Mouse (Mus musculus): Measurements from ENCODE around the gene Riok1. TPM values are rescaled to one million over a fixed set of nuclear protein-coding genes. Genes with fewer than 3 reads are reported as not detected.

Gene Riok1
- polyA plus RNA-seq, 1 experiment from 2014 or later, result 55.2 TPM

DNA sequence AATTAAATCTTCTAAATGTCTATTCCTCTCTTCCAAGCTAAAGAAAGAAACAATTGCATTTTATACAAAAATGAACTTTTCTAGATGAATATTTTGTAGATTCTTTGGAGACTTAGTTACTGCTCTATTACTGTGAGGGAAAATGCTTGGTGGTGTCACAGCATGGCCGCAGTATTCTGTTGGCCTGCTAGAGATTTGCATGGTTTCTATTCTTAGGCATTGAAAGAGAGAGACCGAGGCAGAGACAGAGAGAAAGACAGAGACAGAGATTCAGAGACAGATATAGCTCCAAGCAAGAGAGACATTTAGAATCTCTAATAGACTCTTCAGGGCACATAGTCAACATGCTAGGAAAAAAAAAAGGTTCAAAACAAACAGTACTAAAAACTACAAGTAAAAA, 28.8 kb upstream of the Riok1 start:
- no peaks in the 10 kb centered on the region for H3K36me3 ChIP-seq (ENCODE audit: control insufficient read depth, insufficient read depth, low read length)
- ATAC-seq (ENCODE audit: insufficient number of reproducible peaks, low FRiP score, low TSS enrichment, low read depth) (no peak), DNase-seq (ENCODE audit: low spot score) (no peak)
- H3K27ac ChIP-seq (replicated peaks; ENCODE audit: low read depth, low read length), result no peak overlapping the region
- no peaks in the 10 kb centered on the region for H3K9me3 ChIP-seq (ENCODE audit: control insufficient read depth, low read length)
- no peaks in the 10 kb centered on the region for H3K27me3 ChIP-seq (ENCODE audit: control insufficient read depth, insufficient read depth, low read length)
- 93% methylated on average over 2 of the region's 2 CpGs for WGBS
- no peak overlapping the region for H3K4me3 ChIP-seq (ENCODE audit: low read depth, low read length)
- no peak overlapping the region for H3K4me2 ChIP-seq (ENCODE audit: low read depth, severe bottlenecking)
- H3K4me1 ChIP-seq (ENCODE audit: control insufficient read depth, insufficient read depth, low read length), result no peaks in the 10 kb centered on the region
- H3K9ac ChIP-seq (ENCODE audit: low read length), result no peak overlapping the region

DNA sequence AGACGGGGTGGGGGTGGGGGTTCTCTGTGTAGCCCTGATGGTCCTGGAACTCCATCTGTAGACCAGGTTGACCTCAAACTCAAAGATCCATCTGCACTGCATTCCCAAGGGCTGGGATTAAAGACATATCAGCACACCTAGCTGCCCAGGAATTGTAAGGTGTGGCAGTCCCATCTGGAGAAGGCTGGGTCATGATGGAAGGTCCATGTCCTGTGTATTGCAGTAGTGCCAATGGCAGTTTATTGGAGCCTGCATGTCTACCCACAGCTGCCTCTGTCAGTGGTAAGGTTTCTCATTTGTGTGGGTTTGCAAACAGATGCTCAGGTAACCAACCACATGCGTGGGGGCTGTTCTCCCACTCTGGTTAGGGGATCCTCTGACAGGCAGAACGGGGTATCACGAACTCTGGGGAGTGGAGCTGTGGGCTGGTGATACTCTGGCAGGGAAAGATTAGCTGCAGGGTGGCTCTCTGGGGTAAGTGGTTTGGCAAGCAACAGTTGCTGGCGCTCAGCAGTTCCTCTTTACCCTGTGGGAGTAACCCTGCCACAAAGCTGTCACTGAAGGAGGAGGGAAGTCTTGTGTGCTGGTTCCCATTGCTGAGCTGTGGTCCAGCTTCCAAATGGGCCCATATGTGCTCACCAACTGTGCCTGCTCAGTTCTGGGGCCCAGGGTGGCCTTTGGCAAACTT, 26.9 kb upstream of the Riok1 start:
- H3K9ac ChIP-seq (ENCODE audit: low read length), result no peak overlapping the region
- ATAC-seq (ENCODE audit: insufficient number of reproducible peaks, low FRiP score, low TSS enrichment, low read depth) (no peak), DNase-seq (ENCODE audit: low spot score) (no peak)
- H3K4me1 ChIP-seq (ENCODE audit: control insufficient read depth, insufficient read depth, low read length), result no peaks in the 10 kb centered on the region
- H3K4me3 ChIP-seq (ENCODE audit: low read depth, low read length), result no peak overlapping the region
- WGBS, result 83% methylated on average over 5 of the region's 5 CpGs
- H3K9me3 ChIP-seq (ENCODE audit: control insufficient read depth, low read length), result no peaks in the 10 kb centered on the region
- no peak overlapping the region for H3K4me2 ChIP-seq (ENCODE audit: low read depth, severe bottlenecking)
- no peaks in the 10 kb centered on the region for H3K27me3 ChIP-seq (ENCODE audit: control insufficient read depth, insufficient read depth, low read length)
- H3K36me3 ChIP-seq (ENCODE audit: control insufficient read depth, insufficient read depth, low read length), result no peaks in the 10 kb centered on the region
- H3K27ac ChIP-seq (replicated peaks; ENCODE audit: low read depth, low read length), result no peak overlapping the region

DNA sequence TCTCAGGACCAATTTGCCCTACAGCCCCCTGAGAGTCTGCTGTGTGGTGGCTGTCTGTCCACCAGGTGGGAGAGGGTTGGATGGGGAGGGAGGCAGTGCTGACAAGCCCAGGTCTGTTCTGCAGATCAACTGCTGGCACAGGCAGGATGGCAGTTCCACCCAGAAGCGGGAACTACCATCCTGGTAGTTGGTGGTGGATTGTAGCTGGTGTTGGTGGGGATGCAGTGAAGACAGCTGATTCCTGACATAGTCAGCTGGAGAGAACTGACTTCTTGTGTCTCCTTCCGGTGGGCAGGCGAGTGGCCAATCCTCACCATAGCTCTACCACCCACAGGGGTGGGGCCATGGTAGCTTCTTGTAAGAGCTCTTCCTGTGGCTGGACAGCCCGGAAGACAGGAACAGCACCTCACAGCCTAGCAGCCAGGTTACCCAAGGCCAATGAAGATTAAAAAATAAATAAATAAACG, 26.3 kb upstream of the Riok1 start:
- WGBS, result 83% methylated on average over 5 of the region's 5 CpGs
- H3K4me3 ChIP-seq (ENCODE audit: low read depth, low read length), result no peak overlapping the region
- H3K27ac ChIP-seq (replicated peaks; ENCODE audit: low read depth, low read length), result no peak overlapping the region
- no peak overlapping the region for H3K9ac ChIP-seq (ENCODE audit: low read length)
- H3K36me3 ChIP-seq (ENCODE audit: control insufficient read depth, insufficient read depth, low read length), result no peaks in the 10 kb centered on the region
- no peaks in the 10 kb centered on the region for H3K4me1 ChIP-seq (ENCODE audit: control insufficient read depth, insufficient read depth, low read length)
- no peak overlapping the region for H3K4me2 ChIP-seq (ENCODE audit: low read depth, severe bottlenecking)
- no peaks in the 10 kb centered on the region for H3K27me3 ChIP-seq (ENCODE audit: control insufficient read depth, insufficient read depth, low read length)
- no peaks in the 10 kb centered on the region for H3K9me3 ChIP-seq (ENCODE audit: control insufficient read depth, low read length)
- DNase-seq (ENCODE audit: low spot score) (no peak), ATAC-seq (ENCODE audit: insufficient number of reproducible peaks, low FRiP score, low TSS enrichment, low read depth) (no peak)

DNA sequence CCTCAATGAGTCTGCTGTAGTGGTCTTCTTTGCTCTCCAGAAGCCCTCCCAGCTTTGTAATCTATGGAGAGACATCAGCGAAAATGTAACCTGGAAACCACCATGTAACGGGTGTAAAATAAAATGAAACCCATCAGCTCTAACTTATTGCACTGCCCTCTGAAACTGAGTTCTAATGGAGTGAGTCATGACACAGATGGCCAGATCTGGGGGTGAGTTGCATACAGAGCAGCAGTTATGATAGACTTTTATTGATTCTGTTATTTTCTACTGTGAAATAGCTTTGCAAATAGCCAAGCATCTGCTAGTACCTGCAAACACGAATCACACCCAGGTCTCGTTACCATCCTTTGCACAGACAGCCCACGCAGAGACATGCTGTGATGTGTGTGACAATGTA, 24.4 kb upstream of the Riok1 start:
- WGBS, result 91% methylated on average over 5 of the region's 5 CpGs

DNA sequence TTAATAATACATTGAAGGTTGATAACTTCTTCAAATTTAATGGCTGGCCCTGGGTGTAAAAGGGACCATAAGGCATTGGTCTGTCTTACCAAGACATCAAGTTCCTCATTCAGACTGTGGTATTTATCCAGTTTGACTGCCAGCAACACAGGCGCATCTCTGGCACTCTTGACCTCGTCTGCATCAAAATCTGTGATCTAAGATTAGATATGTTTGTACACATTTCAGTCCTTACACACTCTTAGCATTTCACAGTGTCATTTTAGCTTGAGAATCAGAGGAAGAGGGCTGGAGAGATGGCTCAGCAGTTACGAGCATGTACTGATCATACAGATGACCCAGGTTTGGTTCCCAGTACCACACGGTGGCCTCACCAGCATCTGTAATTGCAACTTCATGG, 21.2 kb upstream of the Riok1 start:
- Histone ChIP-seq H3K9me3 (ENCODE audit: control insufficient read depth, low read length) (no peaks in the 10 kb centered on the region), H3K9ac (ENCODE audit: low read length) (no peak overlapping the region), H3K4me3 (ENCODE audit: low read depth, low read length) (no peak overlapping the region), H3K4me2 (ENCODE audit: low read depth, severe bottlenecking) (no peak overlapping the region), H3K27me3 (ENCODE audit: control insufficient read depth, insufficient read depth, low read length) (no peaks in the 10 kb centered on the region), H3K36me3 (ENCODE audit: control insufficient read depth, insufficient read depth, low read length) (no peaks in the 10 kb centered on the region), H3K27ac (replicated peaks; ENCODE audit: low read depth, low read length) (no peak overlapping the region), H3K4me1 (ENCODE audit: control insufficient read depth, insufficient read depth, low read length) (no peaks in the 10 kb centered on the region)
- ATAC-seq (ENCODE audit: insufficient number of reproducible peaks, low FRiP score, low TSS enrichment, low read depth), result no peak
- 93% methylated on average over 4 of the region's 4 CpGs for WGBS
- DNase-seq (ENCODE audit: low spot score), result no peak

More for the DNA sequence above, 24.4 kb upstream of the Riok1 start:
- no peaks in the 10 kb centered on the region for H3K4me1 ChIP-seq (ENCODE audit: control insufficient read depth, insufficient read depth, low read length)
- H3K9ac ChIP-seq (ENCODE audit: low read length), result no peak overlapping the region
- no peak overlapping the region for H3K4me3 ChIP-seq (ENCODE audit: low read depth, low read length)
- ATAC-seq (ENCODE audit: insufficient number of reproducible peaks, low FRiP score, low TSS enrichment, low read depth) (no peak), DNase-seq (ENCODE audit: low spot score) (no peak)
- no peaks in the 10 kb centered on the region for H3K9me3 ChIP-seq (ENCODE audit: control insufficient read depth, low read length)
- H3K36me3 ChIP-seq (ENCODE audit: control insufficient read depth, insufficient read depth, low read length), result no peaks in the 10 kb centered on the region
- no peak overlapping the region for H3K27ac ChIP-seq (replicated peaks; ENCODE audit: low read depth, low read length)
- H3K27me3 ChIP-seq (ENCODE audit: control insufficient read depth, insufficient read depth, low read length), result no peaks in the 10 kb centered on the region
- no peak overlapping the region for H3K4me2 ChIP-seq (ENCODE audit: low read depth, severe bottlenecking)

DNA sequence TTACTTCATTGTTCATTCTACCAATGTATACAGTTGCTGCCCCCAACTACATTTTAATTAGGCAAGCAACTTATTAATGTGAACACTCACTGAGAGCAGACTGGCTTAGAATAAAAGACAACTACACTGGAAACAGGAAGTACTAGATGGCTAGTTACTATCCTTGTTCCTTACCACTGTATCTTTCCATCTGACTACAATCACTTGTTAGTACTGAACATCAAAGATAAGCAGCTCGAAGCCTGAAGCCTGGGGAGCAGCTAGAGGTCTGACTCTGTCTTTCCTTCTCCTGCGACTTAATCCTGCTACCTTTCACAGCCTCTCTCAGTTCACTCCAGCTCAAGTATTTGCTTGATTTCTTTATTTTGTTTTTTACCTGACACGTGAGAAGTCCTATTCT, 18.0 kb upstream of the Riok1 start:
- ATAC-seq (ENCODE audit: insufficient number of reproducible peaks, low FRiP score, low TSS enrichment, low read depth), result no peak
- Histone ChIP-seq H3K9ac (ENCODE audit: low read length) (no peak overlapping the region), H3K9me3 (ENCODE audit: control insufficient read depth, low read length) (no peaks in the 10 kb centered on the region), H3K4me1 (ENCODE audit: control insufficient read depth, insufficient read depth, low read length) (no peaks in the 10 kb centered on the region), H3K36me3 (ENCODE audit: control insufficient read depth, insufficient read depth, low read length) (no peaks in the 10 kb centered on the region), H3K4me3 (ENCODE audit: low read depth, low read length) (no peak overlapping the region), H3K27me3 (ENCODE audit: control insufficient read depth, insufficient read depth, low read length) (no peaks in the 10 kb centered on the region), H3K4me2 (ENCODE audit: low read depth, severe bottlenecking) (no peak overlapping the region), H3K27ac (replicated peaks; ENCODE audit: low read depth, low read length) (no peak overlapping the region)
- no peak for DNase-seq (ENCODE audit: low spot score)
- 80% methylated on average over 3 of the region's 3 CpGs for WGBS

DNA sequence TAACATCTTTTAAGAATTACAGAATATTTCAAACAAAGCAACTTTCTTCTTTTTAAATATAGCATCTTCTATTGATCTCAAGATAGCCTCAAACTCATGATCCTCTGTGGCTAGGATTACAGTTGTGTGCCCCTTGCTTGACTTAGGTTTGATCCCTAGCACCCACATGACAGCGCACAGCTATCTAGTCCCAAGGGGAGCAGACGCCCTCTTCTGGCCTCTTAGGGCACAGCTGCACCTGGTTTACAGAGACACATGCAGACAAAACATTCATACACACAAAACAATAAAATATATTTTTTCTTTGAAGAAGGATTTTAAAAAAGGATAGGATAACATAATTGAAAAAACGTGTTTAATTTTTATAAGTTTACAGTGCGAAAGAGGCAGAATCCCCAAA, 10.9 kb upstream of the Riok1 start:
- H3K9me3 ChIP-seq (ENCODE audit: control insufficient read depth, low read length), result no peaks in the 10 kb centered on the region
- ATAC-seq (ENCODE audit: insufficient number of reproducible peaks, low FRiP score, low TSS enrichment, low read depth) (no peak), DNase-seq (ENCODE audit: low spot score) (no peak)
- H3K4me3 ChIP-seq (ENCODE audit: low read depth, low read length), result no peak overlapping the region
- H3K9ac ChIP-seq (ENCODE audit: low read length), result no peak overlapping the region
- 40% methylated on average over 4 of the region's 4 CpGs for WGBS
- no peaks in the 10 kb centered on the region for H3K36me3 ChIP-seq (ENCODE audit: control insufficient read depth, insufficient read depth, low read length)
- no peaks in the 10 kb centered on the region for H3K4me1 ChIP-seq (ENCODE audit: control insufficient read depth, insufficient read depth, low read length)
- no peaks in the 10 kb centered on the region for H3K27me3 ChIP-seq (ENCODE audit: control insufficient read depth, insufficient read depth, low read length)
- H3K4me2 ChIP-seq (ENCODE audit: low read depth, severe bottlenecking), result no peak overlapping the region
- no peak overlapping the region for H3K27ac ChIP-seq (replicated peaks; ENCODE audit: low read depth, low read length)

DNA sequence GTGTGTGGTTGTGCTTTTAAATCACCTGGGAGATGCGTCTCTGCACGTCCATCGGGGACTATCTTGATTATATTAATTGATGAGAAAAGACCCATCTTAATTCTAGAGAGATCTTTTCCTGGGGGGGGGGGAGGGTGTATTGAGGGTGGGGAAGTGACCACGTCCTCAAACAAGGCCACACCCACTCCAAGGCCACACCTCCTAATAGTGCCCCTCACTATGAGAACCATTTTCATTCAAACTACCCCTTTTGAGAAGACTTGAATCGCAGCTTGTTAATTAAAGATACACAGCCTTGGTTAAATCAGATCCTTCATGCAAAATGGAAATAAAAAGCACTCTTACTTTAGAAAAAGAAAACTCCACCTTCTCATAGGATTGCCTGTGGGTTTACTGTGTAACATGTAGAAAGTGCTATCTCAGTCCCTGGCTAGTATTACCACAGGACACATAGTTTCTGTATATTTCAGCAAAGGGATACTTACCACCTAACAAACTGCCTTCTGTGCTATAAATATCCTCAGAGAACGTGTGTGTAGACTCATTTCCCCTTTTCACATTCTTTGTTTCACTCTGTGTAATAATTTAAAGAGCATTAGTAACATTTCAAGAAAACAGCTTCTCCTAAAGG, 9.1 kb upstream of the Riok1 start:
- Histone ChIP-seq H3K27me3 (ENCODE audit: control insufficient read depth, insufficient read depth, low read length) (no peaks in the 10 kb centered on the region), H3K36me3 (ENCODE audit: control insufficient read depth, insufficient read depth, low read length) (no peaks in the 10 kb centered on the region), H3K4me1 (ENCODE audit: control insufficient read depth, insufficient read depth, low read length) (no peaks in the 10 kb centered on the region), H3K27ac (replicated peaks; ENCODE audit: low read depth, low read length) (no peak overlapping the region), H3K4me3 (ENCODE audit: low read depth, low read length) (no peak overlapping the region), H3K9me3 (ENCODE audit: control insufficient read depth, low read length) (no peaks in the 10 kb centered on the region), H3K4me2 (ENCODE audit: low read depth, severe bottlenecking) (no peak overlapping the region), H3K9ac (ENCODE audit: low read length) (no peak overlapping the region)
- ATAC-seq (ENCODE audit: insufficient number of reproducible peaks, low FRiP score, low TSS enrichment, low read depth), result no peak
- 63% methylated on average over 6 of the region's 6 CpGs for WGBS
- DNase-seq (ENCODE audit: low spot score), result no peak

Data from limb, embryonic 11.5 days (tissue).